Mouse (Mus musculus): ENCODE measurements around the gene Faf2. TPM values are rescaled to one million over a fixed set of nuclear protein-coding genes. Genes with fewer than 3 reads are reported as not detected.

Gene Faf2
- polyA plus RNA-seq, 1 experiment: 26.1 TPM

DNA sequence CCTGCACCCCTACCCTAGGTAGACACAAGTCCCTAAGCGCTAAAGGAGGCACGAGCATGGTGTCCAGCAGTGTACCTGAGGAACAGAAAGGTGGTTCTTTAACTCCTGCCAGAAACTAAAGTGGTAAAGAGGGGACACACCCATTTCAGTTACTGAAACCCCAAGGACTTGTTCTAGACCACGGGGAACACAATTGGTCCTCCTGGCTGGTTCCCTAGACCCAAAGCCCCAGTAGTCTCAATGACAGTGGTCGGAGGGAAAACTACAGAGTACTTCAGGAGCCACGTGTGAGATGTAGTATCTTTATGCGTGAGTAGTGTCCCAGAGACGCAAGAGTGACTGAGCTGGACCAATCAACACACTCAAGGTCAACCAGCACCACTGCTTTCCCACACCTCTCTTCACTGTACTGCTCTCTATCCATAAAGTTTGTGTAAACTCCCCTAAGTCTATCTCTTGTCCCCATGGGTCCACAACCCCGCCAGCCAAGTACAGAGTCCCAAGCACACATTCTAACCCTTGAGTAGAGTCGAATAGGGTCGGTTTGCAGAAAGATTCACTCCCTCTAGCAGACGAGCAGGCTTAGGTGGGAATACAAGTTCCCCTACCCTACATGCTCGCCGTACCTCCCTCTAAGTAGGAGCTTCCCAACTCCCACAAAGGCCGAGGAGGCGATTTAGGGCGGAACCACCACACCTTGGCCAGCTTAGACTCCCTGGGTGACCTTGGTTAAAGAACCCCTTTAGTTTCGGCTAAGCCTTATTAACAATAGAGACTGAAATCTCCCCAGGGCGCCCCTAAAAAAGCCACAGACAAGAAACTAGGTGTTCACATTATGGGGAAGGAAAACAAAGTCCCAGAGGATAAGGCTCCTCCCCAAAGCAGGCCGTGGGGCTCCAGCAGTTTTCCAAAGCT, 64.8 kb downstream of the Faf2 start:
- TF ChIP-seq GATA1 (IDR thresholded peaks at IDR 0.05; ENCODE audit: low read length): no peak

DNA sequence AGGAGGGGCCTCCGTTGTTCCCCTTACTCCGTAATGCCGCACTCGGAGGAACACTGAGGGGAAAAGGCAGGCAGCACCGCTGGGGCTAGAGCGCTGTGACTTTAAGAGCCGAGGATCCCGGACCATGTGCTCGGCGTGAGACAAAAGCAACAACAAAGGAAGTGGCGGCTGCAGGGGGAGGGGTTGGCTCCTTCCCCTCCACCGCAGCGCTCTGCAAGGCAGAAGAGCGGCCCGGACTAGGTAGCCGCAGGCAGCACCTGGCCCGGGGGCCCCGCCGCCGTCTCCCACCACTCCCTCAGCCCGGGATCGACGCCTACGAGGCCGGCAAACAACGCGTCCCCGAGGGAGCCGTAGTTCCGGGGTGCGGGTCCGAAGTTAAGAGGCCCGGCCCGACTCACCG, 65.5 kb downstream of the Faf2 start:
- no peak for TF ChIP-seq GATA1 (IDR thresholded peaks at IDR 0.05; ENCODE audit: low read length)

DNA sequence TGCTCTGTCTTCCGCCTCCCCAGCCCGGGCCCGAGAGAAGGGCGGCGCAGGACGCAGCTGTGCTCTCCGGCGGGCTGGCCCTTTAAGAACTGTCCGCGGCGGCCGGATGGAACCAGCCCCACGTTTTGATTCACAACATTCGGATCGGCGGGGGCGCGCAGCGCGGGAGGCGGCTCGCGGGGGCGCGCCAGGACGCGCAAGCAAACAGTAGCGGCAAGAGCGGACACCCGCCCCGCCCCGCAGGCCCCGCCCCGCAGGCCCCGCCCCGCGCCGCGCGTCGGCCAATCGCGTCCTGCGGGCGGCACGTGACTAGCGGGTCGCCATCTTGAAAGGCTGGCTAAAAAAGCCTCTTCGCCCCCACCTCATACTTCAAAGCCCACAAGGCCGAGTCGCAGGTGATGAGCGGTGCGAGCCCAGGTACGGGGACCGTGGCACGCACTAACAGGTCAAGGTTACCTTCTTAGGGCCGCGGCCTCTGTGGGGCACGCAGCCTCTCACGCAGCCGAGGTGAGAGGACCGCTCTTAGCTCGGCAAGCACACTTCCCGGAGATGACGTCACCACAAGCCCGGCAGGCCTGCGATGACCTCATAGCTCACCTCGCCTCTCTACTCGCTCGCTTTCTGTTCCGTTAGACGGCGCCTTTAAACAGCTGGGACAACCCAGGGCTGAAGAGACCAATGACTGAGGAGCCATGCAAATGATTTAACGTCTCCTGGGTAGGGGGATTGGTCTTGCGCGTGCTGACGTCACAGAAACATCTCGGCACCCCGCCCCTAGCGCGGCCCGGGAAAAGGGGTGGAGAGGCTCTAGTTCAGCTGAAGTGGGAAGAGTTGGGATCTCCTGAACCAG, 66.2 kb downstream of the Faf2 start:
- no peak for TF ChIP-seq GATA1 (IDR thresholded peaks at IDR 0.05; ENCODE audit: low read length)

DNA sequence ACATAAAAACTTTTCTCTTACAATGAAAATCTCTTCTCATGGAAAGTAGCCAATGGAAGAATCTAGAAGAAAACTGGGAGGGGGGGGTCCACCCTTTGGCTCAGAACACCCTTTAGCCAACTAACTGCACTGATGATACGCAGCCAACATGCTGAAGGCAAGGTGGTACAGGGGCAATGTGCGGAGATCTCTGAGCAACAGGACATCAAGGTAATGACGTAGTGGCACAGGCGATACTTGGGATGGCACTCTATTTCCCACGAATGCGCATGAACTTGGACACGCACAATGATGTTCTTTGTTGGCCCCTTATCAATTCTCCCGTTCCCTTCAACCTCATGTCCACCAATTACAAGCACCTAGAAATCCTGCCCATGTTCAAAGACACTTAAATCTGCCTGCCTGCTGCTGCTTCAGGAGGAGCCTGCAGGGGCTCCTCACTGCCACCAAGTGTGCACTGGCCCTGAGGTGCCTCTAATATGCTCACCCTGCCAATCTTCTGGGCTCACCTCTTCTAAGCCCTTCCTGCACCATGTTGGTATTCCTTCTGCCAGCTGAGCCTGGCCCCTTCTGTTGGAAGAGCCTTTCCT, 68.7 kb downstream of the Faf2 start:
- TF ChIP-seq GATA1 (IDR thresholded peaks at IDR 0.05; ENCODE audit: low read length): no peak

DNA sequence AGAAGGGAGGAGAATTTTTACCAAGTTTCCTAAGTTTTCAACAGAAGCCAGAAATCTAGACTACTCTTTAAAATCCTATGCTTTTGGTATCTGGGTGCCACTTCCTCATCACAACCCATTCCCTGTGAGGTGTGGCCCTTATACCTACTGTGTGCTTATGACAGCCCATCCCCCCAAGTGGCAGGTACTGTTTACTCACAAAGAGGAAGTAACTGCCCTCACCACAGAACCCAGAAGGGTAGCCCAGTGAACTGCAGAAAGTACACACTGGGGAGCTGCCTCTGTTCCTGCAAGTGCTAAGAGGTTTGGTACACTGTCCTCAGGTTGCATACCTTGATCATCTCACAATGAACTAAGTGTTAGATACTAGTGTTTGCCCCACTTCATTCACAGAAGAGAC, 70.2 kb downstream of the Faf2 start:
- no peak for TF ChIP-seq GATA1 (IDR thresholded peaks at IDR 0.05; ENCODE audit: low read length)

DNA sequence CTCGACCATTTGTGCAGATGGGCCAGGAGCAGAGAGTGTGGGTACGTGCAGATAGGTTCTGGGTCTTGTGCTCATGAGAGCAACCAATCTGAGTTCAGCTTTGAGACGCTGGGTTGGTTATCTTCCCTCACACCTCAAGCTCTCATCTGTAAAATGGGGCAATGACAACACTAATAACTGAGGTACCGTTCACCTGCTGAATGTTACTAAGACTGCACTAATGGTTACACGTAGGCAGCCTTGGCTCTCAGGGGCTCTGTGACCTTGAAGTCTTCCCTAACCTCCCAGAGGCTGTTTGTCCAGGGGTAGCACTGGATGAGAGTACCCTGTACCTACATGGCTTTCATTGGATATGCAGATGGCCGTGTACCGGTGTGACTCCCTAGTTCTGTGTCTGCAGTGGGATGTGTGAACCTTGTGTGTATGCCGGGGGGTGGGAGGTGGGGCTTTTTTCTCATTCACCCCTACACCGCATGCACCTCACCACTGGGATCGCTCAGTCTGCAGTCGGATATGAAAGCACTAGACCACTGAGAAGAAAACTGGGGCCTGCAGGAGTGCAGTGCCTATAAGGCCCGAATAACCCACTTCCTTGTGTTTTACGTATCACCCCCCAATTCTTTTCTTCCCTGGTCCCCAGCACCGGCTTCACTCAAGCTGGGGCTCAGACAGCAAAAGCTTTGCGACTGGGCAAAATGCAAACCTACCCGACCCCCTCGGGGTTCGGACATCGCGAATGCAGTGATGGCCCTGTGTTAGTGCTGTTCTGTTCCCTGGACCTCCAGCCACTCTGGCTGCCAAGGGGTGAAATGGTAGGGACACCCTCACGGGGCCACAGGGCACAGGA, 71.3 kb downstream of the Faf2 start:
- no peak for TF ChIP-seq GATA1 (IDR thresholded peaks at IDR 0.05; ENCODE audit: low read length)

DNA sequence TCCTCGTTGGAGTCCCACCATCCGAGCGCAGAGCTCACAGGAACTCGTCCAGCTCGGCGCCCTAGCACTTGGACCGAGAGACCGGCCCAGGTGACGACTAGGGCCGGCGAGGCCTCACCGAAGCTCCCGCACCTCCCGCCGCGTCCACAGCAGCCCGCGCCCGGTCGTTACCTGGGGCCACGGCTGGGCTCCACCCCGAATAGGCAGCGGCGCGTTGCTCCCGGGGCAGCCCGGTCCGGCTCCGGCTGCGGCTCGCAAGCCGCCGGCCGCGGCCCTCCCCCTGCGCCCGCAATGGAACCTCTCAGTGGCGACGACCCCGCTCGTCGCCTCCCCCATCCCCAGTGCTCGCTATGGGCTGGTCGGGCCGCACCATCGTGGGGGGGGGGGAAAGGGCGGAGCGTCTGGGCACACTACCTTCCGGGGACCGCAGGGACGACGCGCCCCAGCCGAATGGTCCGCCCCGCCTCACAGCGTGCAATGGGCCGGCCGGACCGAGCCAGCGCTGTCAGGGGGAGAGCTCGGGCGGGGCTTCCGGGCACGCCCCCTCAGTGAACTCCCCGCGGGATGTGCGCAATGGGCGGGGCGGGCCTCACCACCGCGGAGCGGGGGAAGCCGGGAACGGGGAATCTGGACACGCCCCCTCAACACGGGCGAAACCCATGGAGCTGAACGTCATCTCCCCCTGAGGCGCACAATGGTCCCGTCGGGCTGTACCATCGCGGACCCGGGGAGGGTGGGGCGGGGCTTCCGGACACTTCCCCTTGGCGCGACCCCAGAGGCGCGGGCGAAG, 72.2 kb downstream of the Faf2 start, which contains the start of gene Rnf44:
TSS of gene Rnf44 (minus strand) at position 350 of the 790 bp plus-strand sequence.
- no peak for TF ChIP-seq GATA1 (IDR thresholded peaks at IDR 0.05; ENCODE audit: low read length)

DNA sequence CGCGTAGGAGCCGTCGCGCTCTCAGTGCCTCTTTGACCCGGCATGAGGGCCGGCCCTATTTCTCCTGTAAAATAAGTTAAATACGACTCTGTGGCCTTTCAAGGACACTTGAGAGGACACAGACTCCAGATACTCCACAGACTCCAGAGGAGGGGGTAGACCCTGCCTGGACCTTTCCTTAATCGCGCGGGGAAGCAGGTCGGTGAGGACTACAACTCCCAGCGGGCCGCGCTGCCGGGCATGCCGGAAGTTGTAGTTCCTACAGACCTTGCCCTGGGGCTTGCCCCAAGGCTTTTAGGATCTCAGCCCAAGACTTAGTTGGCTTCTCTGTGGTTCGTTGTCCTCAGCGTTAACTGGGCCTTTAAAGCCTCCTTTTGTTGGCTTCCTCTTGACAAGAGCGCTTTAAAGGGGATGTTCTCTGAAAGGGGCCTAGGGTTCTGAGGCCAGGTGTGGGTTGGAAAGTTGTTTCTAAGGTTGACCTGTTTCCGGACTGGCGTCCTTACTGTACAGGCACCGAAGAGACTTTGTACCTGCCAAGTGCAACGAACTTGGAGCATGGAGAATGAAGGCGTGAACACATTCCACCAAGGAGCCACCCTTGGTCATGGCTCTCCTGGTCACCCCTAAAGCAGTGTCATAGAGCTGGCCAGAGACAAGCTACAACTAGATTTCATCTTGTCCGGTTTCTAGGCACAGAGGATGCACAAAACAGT, 72.9 kb downstream of the Faf2 start:
- no peak for TF ChIP-seq GATA1 (IDR thresholded peaks at IDR 0.05; ENCODE audit: low read length)

DNA sequence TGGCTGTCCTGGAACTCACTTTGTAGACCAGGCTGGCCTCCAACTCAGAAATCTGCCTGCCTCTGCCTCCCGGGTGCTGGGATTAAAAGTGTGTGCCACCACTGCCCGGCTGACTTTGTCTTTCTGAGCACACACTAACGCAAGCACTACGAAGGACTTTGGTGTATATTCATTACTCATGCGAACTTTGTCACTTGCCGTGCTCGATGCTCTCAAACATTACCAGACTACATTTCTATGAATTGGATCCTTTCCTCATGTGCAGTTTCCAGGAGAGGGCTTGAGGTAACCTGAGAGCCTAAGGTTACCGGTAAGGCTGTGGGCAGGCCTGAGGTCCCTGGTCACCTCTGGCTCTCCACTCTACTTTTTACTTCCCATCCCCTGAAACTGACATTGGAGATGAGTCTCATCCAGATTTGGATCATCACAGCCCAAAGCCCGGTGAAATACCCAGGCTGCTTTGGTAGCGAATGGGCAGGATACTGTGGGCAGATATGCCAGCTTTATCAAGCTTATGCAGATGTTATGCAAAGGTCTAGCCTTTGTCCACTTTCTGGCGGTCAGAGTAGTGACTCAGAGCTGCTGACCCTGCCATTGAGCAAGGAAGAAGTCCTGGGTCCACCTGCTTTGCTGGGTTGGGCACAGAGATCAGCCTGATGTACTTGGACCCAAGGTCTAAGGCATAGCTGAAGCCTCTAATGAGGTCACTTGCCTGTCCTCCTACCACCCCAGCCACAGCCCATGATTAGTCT, 74.1 kb downstream of the Faf2 start:
- TF ChIP-seq GATA1 (IDR thresholded peaks at IDR 0.05; ENCODE audit: low read length): no peak

DNA sequence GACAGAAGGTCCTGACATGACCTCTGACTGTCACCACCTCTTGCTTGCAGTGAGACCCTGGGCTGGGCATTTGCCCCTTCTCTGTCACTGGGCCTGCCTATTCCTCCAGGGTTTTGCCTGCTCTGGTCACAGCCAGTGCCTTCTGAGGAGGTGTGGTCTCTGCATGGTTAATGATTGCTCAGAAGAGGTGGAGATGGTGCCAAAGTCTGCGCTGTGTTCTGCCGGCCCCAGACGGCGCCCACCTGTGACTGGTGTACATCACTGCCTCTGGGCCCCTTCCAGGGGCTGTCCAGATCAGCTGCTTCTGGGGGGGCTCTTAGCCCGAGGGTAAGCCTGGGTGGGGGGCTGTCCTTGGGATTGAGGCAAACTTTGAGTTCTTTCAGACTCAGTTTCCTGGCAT, 79.7 kb downstream of the Faf2 start, which contains the start of gene Cdhr2:
TSS of gene Cdhr2 (plus strand) at position 219 of the 400 bp plus-strand sequence.
- TF ChIP-seq GATA1 (IDR thresholded peaks at IDR 0.05; ENCODE audit: low read length): no peak

DNA sequence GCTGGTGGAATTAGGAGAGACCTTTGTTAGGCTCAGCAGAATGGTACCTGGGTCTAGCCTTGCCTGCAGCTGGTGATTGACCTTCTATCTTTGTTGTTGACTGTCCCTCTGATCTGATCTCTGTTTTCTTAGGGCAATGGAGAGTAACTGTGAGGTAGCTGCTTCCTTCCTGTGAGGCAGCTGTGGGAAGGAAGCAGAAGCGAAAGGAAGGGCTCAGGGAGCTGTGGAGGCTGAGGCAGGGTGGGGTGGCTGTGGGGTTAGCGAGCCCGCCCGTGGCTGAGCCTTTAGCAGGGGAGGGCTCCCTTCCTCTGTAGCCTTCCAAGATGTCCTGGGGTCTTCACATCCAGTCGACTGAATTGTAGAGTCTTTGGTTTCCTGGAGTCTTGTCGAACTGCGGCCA, 80.9 kb downstream of the Faf2 start:
- no peak for TF ChIP-seq GATA1 (IDR thresholded peaks at IDR 0.05; ENCODE audit: low read length)

DNA sequence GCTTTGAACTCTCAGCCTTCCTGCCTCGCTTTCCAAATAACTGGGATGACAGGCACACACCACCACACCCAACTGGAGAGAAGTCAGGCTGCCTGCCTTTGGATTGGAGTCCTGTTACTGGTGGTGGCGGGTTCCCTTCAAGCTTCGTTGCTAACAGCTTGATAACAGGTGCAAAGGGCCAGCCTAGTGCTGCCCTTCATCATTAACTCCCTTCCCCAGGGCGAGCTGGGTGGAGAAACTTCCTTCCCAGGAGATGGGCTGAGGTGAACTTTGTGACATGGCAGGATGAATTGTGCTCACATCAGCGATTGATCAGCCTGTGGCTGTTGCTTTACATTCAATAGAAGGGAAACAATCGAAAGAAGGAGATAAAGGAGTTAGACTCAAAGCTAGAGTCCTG, 83.3 kb downstream of the Faf2 start:
- TF ChIP-seq GATA1 (IDR thresholded peaks at IDR 0.05; ENCODE audit: low read length): no peak

DNA sequence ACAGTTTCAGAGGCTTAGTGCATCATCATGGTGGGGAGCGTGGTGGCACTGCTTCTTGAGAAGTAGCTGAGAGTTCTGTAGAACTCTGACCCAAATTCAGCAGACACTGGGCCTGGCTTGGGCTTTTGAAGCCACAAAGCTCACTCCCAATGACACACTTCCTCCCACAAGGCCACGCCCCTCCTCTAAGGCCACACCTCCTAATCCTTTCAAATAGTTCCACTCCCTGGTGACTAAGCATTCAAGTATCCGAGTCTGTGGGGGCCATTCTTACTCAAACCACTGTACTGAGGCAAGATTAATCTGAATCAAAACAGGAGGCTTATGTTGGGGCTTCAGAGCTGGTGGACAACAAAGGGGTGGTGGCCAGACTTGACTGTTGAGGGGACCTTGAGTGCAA, 89.3 kb downstream of the Faf2 start:
- no peak for TF ChIP-seq GATA1 (IDR thresholded peaks at IDR 0.05; ENCODE audit: low read length)

Other genes starting within 250 kb of the Faf2 start
- gene Thoc3, start 152.9 kb upstream of the Faf2 start, polyA plus RNA-seq (2012): 161 and 163 TPM in 2 replicates
- gene Simc1, start 118.0 kb upstream of the Faf2 start, polyA plus RNA-seq (2012): 4.5 and 5.0 TPM in 2 replicates
- gene 4833439L19Rik, start 56.3 kb upstream of the Faf2 start, polyA plus RNA-seq (2012): 39.7 and 48.4 TPM in 2 replicates
- gene Arl10, start 46.8 kb upstream of the Faf2 start, polyA plus RNA-seq (2012): 8.0 and 12.2 TPM in 2 replicates
- gene Nop16, start 31.7 kb upstream of the Faf2 start, polyA plus RNA-seq (2012): 77.4 and 101 TPM in 2 replicates
- 13.0 and 86.8 TPM in 2 replicates for gene Higd2a, start 31.6 kb upstream of the Faf2 start, polyA plus RNA-seq (2012)
- 67.4 and 91.2 TPM in 2 replicates for gene Cltb, start 10.4 kb upstream of the Faf2 start, polyA plus RNA-seq (2012)
- 269 and 288 TPM in 2 replicates for gene Rnf44, start 72.1 kb downstream of the Faf2 start, polyA plus RNA-seq (2012)
- not detected in 2 replicates for gene Cdhr2, start 79.7 kb downstream of the Faf2 start, polyA plus RNA-seq (2012)
- not detected in 2 replicates for gene Gprin1, start 128.1 kb downstream of the Faf2 start, polyA plus RNA-seq (2012)
- not detected in 2 replicates for gene Sncb, start 144.8 kb downstream of the Faf2 start, polyA plus RNA-seq (2012)
- gene Eif4e1b, start 162.2 kb downstream of the Faf2 start, polyA plus RNA-seq (2012): not detected in 2 replicates
- gene Tspan17, start 167.6 kb downstream of the Faf2 start, polyA plus RNA-seq (2012): 0.14 and 0.17 TPM in 2 replicates